Mouse (Mus musculus): ENCODE data around the gene Apol10b. TPM values are rescaled to one million over a fixed set of nuclear protein-coding genes. Genes with fewer than 3 reads are reported as not detected.

The Apol10b gene
- total and polyA plus RNA-seq, 3 experiments, result 0.08 to 0.19 TPM; not detected in 1

DNA sequence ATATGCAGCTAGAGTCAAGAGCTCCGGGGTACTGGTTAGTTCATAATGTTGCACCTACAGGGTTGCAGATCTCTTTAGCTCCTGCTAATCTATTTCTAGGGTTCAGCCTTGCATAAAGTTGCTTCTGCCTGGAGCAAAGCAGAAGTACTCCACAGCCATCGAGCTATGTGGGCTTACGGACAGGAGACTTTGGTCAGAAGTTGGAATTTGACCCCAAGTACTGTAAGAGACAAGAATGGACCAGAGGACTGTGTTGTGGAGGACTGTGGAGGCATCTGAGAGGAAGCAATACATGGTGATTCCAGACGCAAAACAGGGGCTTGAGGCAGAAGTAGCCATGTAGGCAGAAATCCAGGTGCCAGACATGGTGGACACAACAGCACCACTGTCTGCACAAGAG, 16.6 kb downstream of the Apol10b start:
- no peak for TF ChIP-seq KAT2A (conservative IDR thresholded peaks at IDR 0.05; ENCODE audit: low read depth, low read length)
- TF ChIP-seq MXI1 (IDR thresholded peaks at IDR 0.05; ENCODE audit: low read depth, low read length), result no peak
- TF ChIP-seq HCFC1 (IDR thresholded peaks at IDR 0.05; ENCODE audit: low read depth, low read length), result no peak
- TF ChIP-seq TBP (IDR thresholded peaks at IDR 0.05; ENCODE audit: low read depth, low read length), result no peak
- TF ChIP-seq NELFE (IDR thresholded peaks at IDR 0.05; ENCODE audit: low read depth, low read length), result no peak
- no peak for TF ChIP-seq SIN3A (IDR thresholded peaks at IDR 0.05; ENCODE audit: low read length)
- TF ChIP-seq ETS1 (IDR thresholded peaks at IDR 0.05; ENCODE audit: low read depth, low read length), result no peak
- no peak for TF ChIP-seq MAX (IDR thresholded peaks at IDR 0.05; ENCODE audit: low read length)
- no peak for TF ChIP-seq NRF1 (IDR thresholded peaks at IDR 0.05; ENCODE audit: insufficient read depth, low read depth, low read length, poor library complexity, severe bottlenecking)
- no peak for TF ChIP-seq JUND (IDR thresholded peaks at IDR 0.05; ENCODE audit: low read depth, low read length)
- Histone ChIP-seq H3K4me1 (ENCODE audit: control insufficient read depth in 1 of 2, insufficient read depth in 2 of 2, low read length in 2 of 2) (no peaks in the 10 kb centered on the region), H3K9ac (ENCODE audit: control insufficient read depth, low read depth, low read length, poor library complexity, severe bottlenecking) (no peak overlapping the region), H3K4me3 (ENCODE audit: control insufficient read depth in 1 of 2, insufficient read depth in 1 of 2, low read depth in 2 of 2, low read length in 2 of 2) (no peak overlapping the region), H3K27ac (ENCODE audit: control insufficient read depth, low read depth, low read length) (no peak overlapping the region), H3K79me2 (ENCODE audit: control insufficient read depth, insufficient read depth, low read length, poor library complexity) (no peaks in the 10 kb centered on the region), H3K9me3 (replicated peaks; ENCODE audit: insufficient read depth, low read length) (no peaks in the 10 kb centered on the region), H3K36me3 (ENCODE audit: control insufficient read depth in 1 of 2, insufficient read depth in 2 of 2, low read length in 2 of 2) (no peaks in the 10 kb centered on the region), H3K27me3 (ENCODE audit: control insufficient read depth in 1 of 2, insufficient read depth in 2 of 2, low read length in 2 of 2) (no peaks in the 10 kb centered on the region)
- DNase-seq (ENCODE audit: low read depth, low spot score), result no peak

DNA sequence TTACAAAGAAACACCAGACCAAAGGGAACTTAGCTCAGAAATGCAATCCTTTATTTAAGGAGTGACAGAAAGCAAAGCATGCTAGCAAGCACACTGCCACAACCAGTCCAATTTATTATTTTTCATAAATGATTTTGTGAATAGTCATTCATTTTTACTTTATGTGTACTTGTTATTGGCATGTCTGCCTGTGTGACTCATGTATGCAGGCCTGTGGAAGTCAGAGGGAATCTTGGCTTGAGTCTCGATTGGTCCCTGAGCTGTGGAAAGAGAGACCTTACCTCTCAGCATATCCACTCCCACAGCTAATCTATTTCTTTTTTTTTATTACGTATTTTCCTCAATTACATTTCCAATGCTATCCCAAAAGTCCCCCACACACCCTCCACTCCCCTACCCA, 17.1 kb downstream of the Apol10b start:
- no peaks in the 10 kb centered on the region for H3K9me3 ChIP-seq (replicated peaks; ENCODE audit: insufficient read depth, low read length)
- no peak for DNase-seq (ENCODE audit: low read depth, low spot score)
- H3K9ac ChIP-seq (ENCODE audit: control insufficient read depth, low read depth, low read length, poor library complexity, severe bottlenecking), result no peak overlapping the region
- no peak overlapping the region for H3K27ac ChIP-seq (ENCODE audit: control insufficient read depth, low read depth, low read length)
- no peaks in the 10 kb centered on the region for H3K4me1 ChIP-seq (ENCODE audit: control insufficient read depth in 1 of 2, insufficient read depth in 2 of 2, low read length in 2 of 2)
- H3K4me3 ChIP-seq (ENCODE audit: control insufficient read depth in 1 of 2, insufficient read depth in 1 of 2, low read depth in 2 of 2, low read length in 2 of 2), result no peak overlapping the region
- no peaks in the 10 kb centered on the region for H3K27me3 ChIP-seq (ENCODE audit: control insufficient read depth in 1 of 2, insufficient read depth in 2 of 2, low read length in 2 of 2)
- no peaks in the 10 kb centered on the region for H3K36me3 ChIP-seq (ENCODE audit: control insufficient read depth in 1 of 2, insufficient read depth in 2 of 2, low read length in 2 of 2)
- H3K79me2 ChIP-seq (ENCODE audit: control insufficient read depth, insufficient read depth, low read length, poor library complexity), result no peaks in the 10 kb centered on the region
- TF ChIP-seq HCFC1 (IDR thresholded peaks at IDR 0.05; ENCODE audit: low read depth, low read length), result no peak
- no peak for TF ChIP-seq UBTF (IDR thresholded peaks at IDR 0.05; ENCODE audit: borderline replicate concordance, insufficient read depth, low read depth, low read length)
- TF ChIP-seq POLR2A (IDR thresholded peaks at IDR 0.05; ENCODE audit: control insufficient read depth in 1 of 2, insufficient read depth in 1 of 2, low read depth in 1 of 2, low read length in 2 of 2, poor library complexity in 1 of 2), result no peak
- TF ChIP-seq BHLHE40 (IDR thresholded peaks at IDR 0.05; ENCODE audit: borderline replicate concordance, low read depth, low read length), result no peak
- TF ChIP-seq USF1 (IDR thresholded peaks at IDR 0.05; ENCODE audit: low read depth, low read length), result no peak
- no peak for TF ChIP-seq GATA1 (IDR thresholded peaks at IDR 0.05; ENCODE audit: low read depth, low read length)
- no peak for TF ChIP-seq ETS1 (IDR thresholded peaks at IDR 0.05; ENCODE audit: low read depth, low read length)
- TF ChIP-seq NELFE (IDR thresholded peaks at IDR 0.05; ENCODE audit: low read depth, low read length), result no peak
- no peak for TF ChIP-seq GABPA (IDR thresholded peaks at IDR 0.05; ENCODE audit: low read depth, low read length)
- TF ChIP-seq MAX (IDR thresholded peaks at IDR 0.05; ENCODE audit: low read length), result no peak

Measured in MEL (cell line).